Mouse (Mus musculus) MEL (cell line): ENCODE measurements at regions not wholly inside any gene's neighbourhood (a gene's known extent, or its start where the extent isn't known, plus 50 kb on each side); places are given as distances from the start of the nearest gene placed in this dataset.

Experiments
- BHLHE40 ChIP-seq: IDR thresholded peaks from 2 replicates; pipeline ENCODE4 v1.6.1; 2012; ENCODE audit warnings: low read depth, mild to moderate bottlenecking, inconsistent platforms, low read length, improper control_type of control experiment, borderline replicate concordance
- CTCF ChIP-seq, 3 experiments: IDR thresholded peaks in 2 of 3; conservative IDR thresholded peaks in 1 of 3; 2 replicates each; pipeline ENCODE4 v1.5.1; 2011 to 2012; ENCODE audit warnings: low read length in 3 of 3, low read depth in 2 of 3, mild to moderate bottlenecking in 2 of 3, improper control_type of control experiment in 1 of 3, inconsistent platforms in 1 of 3, mixed read lengths in 1 of 3, moderate library complexity in 1 of 3; ENCODE audit not compliant: control insufficient read depth in 1 of 3, insufficient read depth in 1 of 3, poor library complexity in 1 of 3, severe bottlenecking in 1 of 3
- GABPA ChIP-seq: IDR thresholded peaks from 2 replicates; pipeline ENCODE4 v1.6.1; 2012; ENCODE audit warnings: low read depth, mild to moderate bottlenecking, inconsistent platforms, low read length, improper control_type of control experiment, moderate library complexity
- JUND ChIP-seq: IDR thresholded peaks from 2 replicates; pipeline ENCODE4 v1.6.1; 2011; ENCODE audit warnings: low read depth, mild to moderate bottlenecking, improper control_type of control experiment, low read length
- POLR2A ChIP-seq, 2 experiments: IDR thresholded peaks; 2 replicates each; pipeline ENCODE4 v1.6.1; 2011 to 2012; ENCODE audit warnings: low read length in 2 of 2, mild to moderate bottlenecking in 2 of 2, control low read depth in 1 of 2, improper control_type of control experiment in 1 of 2, low read depth in 1 of 2, moderate library complexity in 1 of 2; ENCODE audit not compliant: control insufficient read depth in 1 of 2, insufficient read depth in 1 of 2, poor library complexity in 1 of 2
- TCF12 ChIP-seq: IDR thresholded peaks from 2 replicates; pipeline ENCODE4 v1.6.1; 2014; ENCODE audit warnings: low read depth, mild to moderate bottlenecking, inconsistent platforms, low read length, improper control_type of control experiment, moderate library complexity
- UBTF ChIP-seq: IDR thresholded peaks from 2 replicates; pipeline ENCODE4 v1.6.1; 2012; ENCODE audit warnings: low read depth, mild to moderate bottlenecking, inconsistent platforms, low read length, improper control_type of control experiment, moderate library complexity, borderline replicate concordance; ENCODE audit not compliant: insufficient read depth

- no peak for TF ChIP-seq GABPA
- TF ChIP-seq JUND: no peak
- TF ChIP-seq BHLHE40: no peak
- TF ChIP-seq CTCF (IDR thresholded peaks at IDR 0.05 in 2 of 3, conservative IDR thresholded peaks at IDR 0.05 in 1 of 3; ENCODE audit: control insufficient read depth in 1 of 3, insufficient read depth in 1 of 3, low read depth in 2 of 3, low read length in 3 of 3, poor library complexity in 1 of 3, severe bottlenecking in 1 of 3): no peak
- TF ChIP-seq UBTF: no peak
- TF ChIP-seq POLR2A (IDR thresholded peaks at IDR 0.05; ENCODE audit: control insufficient read depth in 1 of 2, insufficient read depth in 1 of 2, low read depth in 1 of 2, low read length in 2 of 2, poor library complexity in 1 of 2): no peak
- TF ChIP-seq TCF12: no peak
Measured at GRCm38 (mm10) chr1:193534449-193534848, 164.4 kb upstream of the Camk1g start.
